Mouse (Mus musculus): ENCODE measurements at regions not wholly inside any gene's neighbourhood (a gene's known extent, or its start where the extent isn't known, plus 50 kb on each side); places are given as distances from the start of the nearest gene placed in this dataset.

DNA sequence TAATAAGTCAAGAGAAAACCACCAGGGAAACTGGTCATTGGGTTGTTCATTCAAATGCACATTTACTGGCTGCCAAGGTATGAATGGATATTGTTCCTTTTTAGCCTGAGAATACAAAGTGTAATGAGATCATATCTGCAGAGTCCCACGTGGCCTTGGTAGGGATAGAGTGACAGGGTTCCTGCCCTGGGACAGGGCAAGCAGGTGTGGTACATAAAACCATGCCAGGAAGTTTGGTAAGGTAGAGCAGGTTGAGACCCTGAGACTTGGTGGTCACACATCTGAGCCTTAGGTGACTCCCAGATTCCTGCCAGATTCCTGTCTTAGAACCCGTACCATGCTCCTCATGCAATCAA, 320.5 kb downstream of the Tm4sf1 start:
- Histone ChIP-seq H3K4me1 (ENCODE audit: control insufficient read depth, insufficient read depth, low read length) (no peaks in the 10 kb centered on the region), H3K27ac (ENCODE audit: insufficient read depth, low read depth, low read length) (no peak overlapping the region), H3K27me3 (replicated peaks; ENCODE audit: control insufficient read depth, insufficient read depth, low read length) (no peaks in the 10 kb centered on the region), H3K36me3 (ENCODE audit: control insufficient read depth, insufficient read depth, low read length) (no peaks in the 10 kb centered on the region), H3K4me3 (ENCODE audit: insufficient read depth, low read depth, low read length) (no peak overlapping the region)
- TF ChIP-seq CTCF (conservative IDR thresholded peaks at IDR 0.05; ENCODE audit: insufficient read depth, insufficient read length, low read depth, low read length) (no peak), POLR2A (IDR thresholded peaks at IDR 0.05; ENCODE audit: low read depth, low read length) (no peak)
- DNase-seq = no peak
- 86% methylated on average over 2 of the region's 2 CpGs for WGBS

DNA sequence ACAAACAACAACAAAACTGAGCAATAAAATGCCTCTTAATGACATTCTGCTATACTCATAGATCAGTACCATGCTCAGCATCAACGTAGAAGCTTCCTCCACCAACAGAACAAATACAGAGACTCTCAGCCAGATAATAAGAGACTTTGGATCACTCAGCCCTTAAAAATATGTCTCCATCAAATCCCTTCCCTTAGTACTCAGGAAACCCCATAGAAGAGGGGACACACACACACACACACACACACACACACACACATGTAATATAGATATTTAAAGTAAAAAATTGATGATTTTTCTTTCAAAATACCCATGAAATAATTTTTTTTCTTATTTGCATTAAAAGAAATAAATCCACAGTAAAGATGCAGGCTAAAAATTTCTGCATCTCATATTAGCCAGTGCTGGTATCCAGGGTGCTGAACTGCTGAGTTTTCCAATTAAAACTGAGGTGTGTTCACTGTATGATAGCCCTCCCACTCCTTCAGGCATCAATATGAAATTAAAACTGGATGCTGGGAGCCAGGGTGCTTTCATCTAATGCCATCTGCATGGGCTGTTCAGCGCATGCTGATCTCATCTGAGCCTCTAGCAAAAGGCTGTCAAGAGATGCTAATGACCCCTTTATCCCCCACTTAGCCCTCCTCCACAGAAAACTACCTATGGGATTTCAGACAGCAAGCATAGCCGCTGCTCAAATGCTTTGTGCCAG, 321.0 kb downstream of the Tm4sf1 start:
- Histone ChIP-seq H3K27ac (ENCODE audit: insufficient read depth, low read depth, low read length) (no peak overlapping the region), H3K4me3 (ENCODE audit: insufficient read depth, low read depth, low read length) (no peak overlapping the region), H3K36me3 (ENCODE audit: control insufficient read depth, insufficient read depth, low read length) (no peaks in the 10 kb centered on the region), H3K27me3 (replicated peaks; ENCODE audit: control insufficient read depth, insufficient read depth, low read length) (no peaks in the 10 kb centered on the region), H3K4me1 (ENCODE audit: control insufficient read depth, insufficient read depth, low read length) (no peaks in the 10 kb centered on the region)
- 82% methylated on average over 3 of the region's 3 CpGs for WGBS
- DNase-seq = no peak
- TF ChIP-seq CTCF (conservative IDR thresholded peaks at IDR 0.05; ENCODE audit: insufficient read depth, insufficient read length, low read depth, low read length) (no peak), POLR2A (IDR thresholded peaks at IDR 0.05; ENCODE audit: low read depth, low read length) (no peak)

DNA sequence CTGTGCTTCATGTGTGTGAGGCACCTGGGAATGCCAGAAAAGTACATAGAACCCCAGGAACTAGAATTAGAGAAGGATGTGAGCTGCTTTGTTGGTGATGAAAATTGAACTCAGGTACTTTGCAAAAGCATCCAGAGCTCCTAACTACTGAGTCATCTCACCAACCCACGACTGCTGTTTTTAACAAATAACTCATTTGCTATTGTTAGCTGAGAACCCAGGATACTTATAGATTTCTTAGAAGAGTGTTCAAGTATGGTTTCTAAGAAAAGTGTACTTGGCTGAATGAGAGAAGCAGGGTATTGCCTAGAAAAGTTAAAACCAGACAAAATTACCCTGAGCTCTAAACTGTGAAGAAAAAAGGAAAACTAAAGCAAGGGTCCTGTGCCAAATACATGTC, 335.8 kb downstream of the Tm4sf1 start:
- H3K36me3 ChIP-seq (ENCODE audit: control insufficient read depth, insufficient read depth, low read length) = no peaks in the 10 kb centered on the region
- 71% methylated on average over 1 of the region's 1 CpGs for WGBS
- no peak for DNase-seq
- TF ChIP-seq CTCF (conservative IDR thresholded peaks at IDR 0.05; ENCODE audit: insufficient read depth, insufficient read length, low read depth, low read length) (no peak), POLR2A (IDR thresholded peaks at IDR 0.05; ENCODE audit: low read depth, low read length) (no peak)
- no peak overlapping the region for H3K4me3 ChIP-seq (ENCODE audit: insufficient read depth, low read depth, low read length)
- no peaks in the 10 kb centered on the region; the same call in 1 of the 2 replicates for H3K4me1 ChIP-seq (ENCODE audit: control insufficient read depth, insufficient read depth, low read length)
- no peaks in the 10 kb centered on the region for H3K27me3 ChIP-seq (replicated peaks; ENCODE audit: control insufficient read depth, insufficient read depth, low read length)
- no peak overlapping the region for H3K27ac ChIP-seq (ENCODE audit: insufficient read depth, low read depth, low read length)

DNA sequence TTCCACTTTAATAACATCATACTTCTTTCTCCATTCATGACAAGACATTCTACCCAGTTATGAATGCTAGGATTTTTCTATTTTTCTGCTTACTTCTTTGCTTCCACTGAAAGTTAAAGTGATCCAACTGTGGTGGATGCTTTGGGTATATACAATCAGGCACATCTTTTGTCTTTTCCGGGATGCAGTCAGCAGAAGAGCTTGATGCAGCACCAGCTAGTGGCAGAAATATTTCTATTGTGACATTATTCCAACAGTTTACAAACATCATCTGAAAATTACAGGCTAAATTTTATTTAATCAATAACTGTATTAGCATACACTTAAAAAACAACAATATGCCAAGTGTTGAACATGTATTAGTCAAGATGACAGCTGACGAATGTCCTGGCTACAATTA, 336.3 kb downstream of the Tm4sf1 start:
- DNase-seq = no peak
- Histone ChIP-seq H3K4me3 (ENCODE audit: insufficient read depth, low read depth, low read length) (no peak overlapping the region), H3K4me1 (ENCODE audit: control insufficient read depth, insufficient read depth, low read length) (no peaks in the 10 kb centered on the region; the same call in 1 of the 2 replicates), H3K36me3 (ENCODE audit: control insufficient read depth, insufficient read depth, low read length) (no peaks in the 10 kb centered on the region), H3K27me3 (replicated peaks; ENCODE audit: control insufficient read depth, insufficient read depth, low read length) (no peaks in the 10 kb centered on the region), H3K27ac (ENCODE audit: insufficient read depth, low read depth, low read length) (no peak overlapping the region)
- WGBS = 90% methylated on average over 2 of the region's 2 CpGs
- TF ChIP-seq CTCF (conservative IDR thresholded peaks at IDR 0.05; ENCODE audit: insufficient read depth, insufficient read length, low read depth, low read length) = no peak
- TF ChIP-seq POLR2A (IDR thresholded peaks at IDR 0.05; ENCODE audit: low read depth, low read length) = no peak

DNA sequence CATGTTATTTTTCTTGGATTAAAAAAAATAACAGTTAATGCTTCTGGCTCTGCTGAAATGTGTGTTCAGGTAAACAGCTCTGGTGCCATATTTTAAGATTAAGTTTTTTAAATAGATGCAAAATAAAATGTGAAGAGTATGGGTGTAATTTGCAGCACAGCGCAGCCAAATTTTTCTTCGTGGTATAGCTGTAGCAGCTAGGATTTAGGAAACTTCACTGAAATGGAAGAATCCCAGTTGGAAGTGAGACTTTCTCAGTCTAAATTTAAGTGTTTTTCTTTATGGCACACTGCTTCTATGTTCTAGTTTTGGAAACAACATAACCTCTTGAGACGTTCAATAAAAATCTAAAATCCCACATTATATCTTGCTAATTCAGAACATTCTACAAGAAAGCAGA, 337.6 kb downstream of the Tm4sf1 start:
- WGBS = 90% methylated on average over 3 of the region's 3 CpGs
- Histone ChIP-seq H3K4me1 (ENCODE audit: control insufficient read depth, insufficient read depth, low read length) (no peaks in the 10 kb centered on the region; the same call in 1 of the 2 replicates), H3K4me3 (ENCODE audit: insufficient read depth, low read depth, low read length) (no peak overlapping the region), H3K36me3 (ENCODE audit: control insufficient read depth, insufficient read depth, low read length) (no peaks in the 10 kb centered on the region), H3K27ac (ENCODE audit: insufficient read depth, low read depth, low read length) (no peak overlapping the region), H3K27me3 (replicated peaks; ENCODE audit: control insufficient read depth, insufficient read depth, low read length) (no peaks in the 10 kb centered on the region)
- DNase-seq = no peak
- TF ChIP-seq CTCF (conservative IDR thresholded peaks at IDR 0.05; ENCODE audit: insufficient read depth, insufficient read length, low read depth, low read length) (no peak), POLR2A (IDR thresholded peaks at IDR 0.05; ENCODE audit: low read depth, low read length) (no peak)

DNA sequence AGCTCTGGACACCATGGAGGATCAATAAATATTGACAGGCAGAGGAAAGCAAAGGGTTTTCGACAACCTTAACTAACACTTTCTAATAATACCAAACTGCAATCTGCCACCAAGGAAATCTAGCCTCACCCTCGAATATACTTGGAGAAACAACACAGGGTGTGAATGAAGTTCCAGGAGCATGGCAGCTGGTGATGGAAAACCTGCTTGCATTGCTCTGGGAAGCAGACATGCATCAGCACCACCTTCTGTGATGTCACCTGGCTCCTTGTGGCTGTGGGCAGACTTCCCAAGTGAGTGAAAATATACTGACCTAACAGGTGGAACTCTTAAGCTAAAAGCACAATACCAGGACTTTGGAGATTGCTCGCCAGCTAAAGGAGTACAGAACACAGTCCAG, 338.5 kb downstream of the Tm4sf1 start:
- WGBS = 77% methylated on average over 3 of the region's 3 CpGs
- Histone ChIP-seq H3K27me3 (replicated peaks; ENCODE audit: control insufficient read depth, insufficient read depth, low read length) (no peaks in the 10 kb centered on the region), H3K27ac (ENCODE audit: insufficient read depth, low read depth, low read length) (no peak overlapping the region), H3K36me3 (ENCODE audit: control insufficient read depth, insufficient read depth, low read length) (no peaks in the 10 kb centered on the region), H3K4me3 (ENCODE audit: insufficient read depth, low read depth, low read length) (no peak overlapping the region), H3K4me1 (ENCODE audit: control insufficient read depth, insufficient read depth, low read length) (no peaks in the 10 kb centered on the region; the same call in 1 of the 2 replicates)
- TF ChIP-seq POLR2A (IDR thresholded peaks at IDR 0.05; ENCODE audit: low read depth, low read length) (no peak), CTCF (conservative IDR thresholded peaks at IDR 0.05; ENCODE audit: insufficient read depth, insufficient read length, low read depth, low read length) (no peak)
- DNase-seq = no peak

DNA sequence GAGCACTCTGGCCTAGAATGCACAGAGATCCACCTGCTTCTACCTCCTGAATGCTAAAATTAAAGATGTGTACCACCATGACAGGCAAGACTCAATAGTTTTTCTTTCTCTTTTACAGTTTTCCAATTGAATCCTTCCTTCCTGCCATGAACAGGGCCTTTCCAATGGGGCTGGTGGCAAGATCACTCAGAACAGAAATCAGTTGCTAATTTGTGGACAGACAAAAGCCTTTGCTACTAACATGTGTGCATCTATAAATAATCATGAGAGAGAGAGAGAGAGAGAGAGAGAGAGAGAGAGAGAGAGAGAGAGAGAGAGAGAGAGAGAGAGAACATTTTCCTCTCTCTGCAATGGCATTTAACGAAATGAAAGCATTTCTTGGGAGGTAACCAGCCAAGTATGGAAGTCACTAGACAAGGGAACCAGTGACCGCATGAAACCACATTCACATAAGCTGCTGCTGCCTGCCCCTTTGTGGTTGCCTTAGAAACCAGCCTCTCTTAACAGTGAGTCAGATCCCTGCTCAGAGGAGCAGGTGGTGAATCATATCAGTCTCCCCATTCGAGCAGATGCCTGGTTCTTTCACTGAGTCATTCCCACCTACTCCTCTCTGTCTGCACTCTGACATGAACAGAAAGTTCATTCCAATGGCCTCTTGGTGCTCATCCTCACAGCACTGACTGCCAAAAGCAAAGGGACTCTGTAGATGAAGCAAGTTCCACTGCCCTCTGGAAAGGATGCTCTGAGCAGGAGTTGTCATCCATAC, 339.4 kb downstream of the Tm4sf1 start:
- TF ChIP-seq POLR2A (IDR thresholded peaks at IDR 0.05; ENCODE audit: low read depth, low read length) = no peak
- no peak for TF ChIP-seq CTCF (conservative IDR thresholded peaks at IDR 0.05; ENCODE audit: insufficient read depth, insufficient read length, low read depth, low read length)
- Histone ChIP-seq H3K27ac (ENCODE audit: insufficient read depth, low read depth, low read length) (no peak overlapping the region), H3K36me3 (ENCODE audit: control insufficient read depth, insufficient read depth, low read length) (no peaks in the 10 kb centered on the region), H3K4me1 (ENCODE audit: control insufficient read depth, insufficient read depth, low read length) (no peaks in the 10 kb centered on the region; the same call in 1 of the 2 replicates), H3K4me3 (ENCODE audit: insufficient read depth, low read depth, low read length) (no peak overlapping the region), H3K27me3 (replicated peaks; ENCODE audit: control insufficient read depth, insufficient read depth, low read length) (no peaks in the 10 kb centered on the region)
- WGBS = 44% methylated on average over 3 of the region's 3 CpGs
- DNase-seq = peak; percentile 16

Measured in kidney, adult 2 months (tissue).